Mouse (Mus musculus): ENCODE data around the gene Zfp987.
"Not testable (repeated sequence)": the region's sequence is repeated elsewhere in the genome, so short reads cannot be mapped to it uniquely, and the experiment has no call there.

Gene Zfp987

DNA sequence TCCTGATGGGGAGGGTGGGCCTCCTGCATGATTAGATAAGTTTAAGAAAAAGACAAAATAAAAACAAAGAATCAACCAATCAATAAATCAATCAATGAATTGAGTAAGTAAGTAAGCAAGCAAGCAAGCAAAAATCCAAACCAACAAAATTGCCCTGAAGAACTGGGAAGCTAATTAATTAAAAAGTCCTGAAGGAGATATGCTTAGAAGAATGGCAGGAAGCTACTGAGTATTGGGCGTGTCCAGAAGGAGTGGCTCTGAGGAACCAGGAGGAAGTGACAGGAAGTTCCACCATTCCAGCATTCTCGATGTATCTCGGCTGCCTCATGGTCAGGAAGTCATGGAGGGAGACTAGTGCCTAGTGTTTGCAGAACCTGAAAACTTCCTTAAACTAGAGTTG, at the start of gene Zfp987:
Gene Zfp987, plus strand, starts transcription at position 301 of the 400 bp plus-strand sequence.
- DNase-seq (ENCODE audit: low read depth): not testable (repeated sequence)

DNA sequence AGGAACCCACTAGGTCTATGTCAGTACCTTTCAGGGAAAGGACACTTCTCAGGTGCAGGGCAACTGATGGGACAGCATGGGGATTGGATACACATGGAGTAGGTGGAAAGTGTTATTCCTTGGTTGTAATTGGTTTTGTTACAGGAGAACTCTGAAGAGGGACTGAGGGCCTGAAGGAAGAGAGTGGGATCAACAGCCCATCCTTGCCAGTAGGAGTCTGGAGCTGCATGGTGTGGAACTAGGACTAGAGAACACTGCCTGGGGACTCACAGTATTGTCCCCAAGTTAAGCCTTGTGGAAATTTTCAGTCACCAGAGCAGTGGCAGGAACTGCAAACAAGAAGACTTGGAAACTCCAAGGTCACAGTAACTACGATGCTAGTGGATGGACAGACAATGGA, 44.6 kb upstream of the Zfp987 start:
- DNase-seq (ENCODE audit: low read depth): not testable (repeated sequence)

DNA sequence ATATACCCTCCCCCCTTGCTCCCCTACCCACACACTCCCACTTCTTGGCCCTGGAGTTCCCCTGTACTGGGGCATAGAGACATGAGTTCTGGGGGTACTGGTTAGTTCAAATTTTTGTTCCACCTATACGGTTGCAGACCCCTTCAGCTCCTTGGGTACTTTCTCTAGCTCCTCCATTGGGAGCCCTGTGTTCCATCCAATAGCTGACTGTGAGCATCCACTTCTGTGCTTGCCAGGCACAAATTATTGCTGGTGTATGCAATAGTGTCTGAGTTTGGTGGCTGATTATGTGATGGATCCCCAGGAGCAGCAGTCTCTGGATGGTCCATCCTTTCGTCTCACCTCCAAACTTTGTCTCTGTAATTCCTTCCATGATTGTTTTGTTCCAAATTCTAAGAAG, 43.7 kb upstream of the Zfp987 start:
- DNase-seq (ENCODE audit: low read depth): not testable (repeated sequence)

DNA sequence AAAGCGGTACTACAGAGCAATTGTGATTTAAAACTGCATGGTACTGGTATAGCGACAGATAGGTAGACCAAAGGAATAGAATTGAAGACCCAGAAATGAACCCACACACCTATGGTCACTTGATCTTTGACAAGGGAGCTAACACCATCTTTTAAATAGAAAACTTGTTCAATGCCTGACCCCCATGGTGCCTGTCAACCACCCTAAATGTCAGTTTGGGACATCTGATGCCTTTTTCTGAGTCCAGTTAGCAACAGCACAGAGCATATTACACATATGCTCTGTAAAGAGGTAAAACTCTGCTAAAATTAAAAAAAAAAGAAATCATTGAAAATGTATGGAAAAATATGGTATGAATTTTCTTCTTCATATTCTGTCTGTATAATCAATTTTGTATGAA, 41.8 kb upstream of the Zfp987 start:
- no peak for DNase-seq (ENCODE audit: low read depth)

DNA sequence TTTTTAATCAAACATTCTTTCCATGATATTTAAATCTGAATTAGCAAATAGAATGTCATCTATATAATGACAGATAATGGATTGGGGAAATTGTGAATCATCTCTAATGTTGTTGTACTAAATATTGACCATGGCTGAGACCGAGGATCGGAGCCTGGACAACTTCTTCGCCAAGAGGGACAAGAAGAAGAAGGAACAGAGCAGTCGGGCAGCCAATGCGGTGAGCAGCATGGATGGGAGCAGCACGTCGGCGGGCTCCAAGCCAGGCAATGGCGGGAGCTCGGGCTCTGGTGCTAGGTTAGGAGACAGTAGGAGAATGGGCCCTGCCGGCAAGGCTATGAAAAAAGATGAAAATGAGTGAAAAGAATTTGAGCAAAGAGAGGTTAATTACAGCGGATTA, 38.5 kb upstream of the Zfp987 start:
- not testable (repeated sequence) for DNase-seq (ENCODE audit: low read depth)

DNA sequence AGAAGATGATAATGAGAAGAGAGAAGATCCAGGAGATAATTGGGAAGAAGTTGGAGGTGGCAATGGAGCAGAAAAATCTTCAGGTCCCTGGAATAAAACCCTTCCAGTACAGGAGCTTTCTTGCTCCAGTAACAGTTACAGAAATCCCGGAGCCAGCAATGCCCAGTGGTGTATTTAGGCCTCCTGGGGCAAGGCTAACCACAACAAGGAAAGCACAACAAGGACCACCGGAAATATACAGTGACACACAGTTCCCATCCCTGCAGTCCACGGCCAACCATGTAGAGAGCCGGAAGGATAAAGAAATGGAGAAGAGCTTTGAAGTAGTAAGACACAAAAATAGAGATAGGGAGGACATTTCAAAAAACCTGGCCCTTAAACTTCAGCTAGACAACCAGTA, 38.0 kb upstream of the Zfp987 start:
- not testable (repeated sequence) for DNase-seq (ENCODE audit: low read depth)

DNA sequence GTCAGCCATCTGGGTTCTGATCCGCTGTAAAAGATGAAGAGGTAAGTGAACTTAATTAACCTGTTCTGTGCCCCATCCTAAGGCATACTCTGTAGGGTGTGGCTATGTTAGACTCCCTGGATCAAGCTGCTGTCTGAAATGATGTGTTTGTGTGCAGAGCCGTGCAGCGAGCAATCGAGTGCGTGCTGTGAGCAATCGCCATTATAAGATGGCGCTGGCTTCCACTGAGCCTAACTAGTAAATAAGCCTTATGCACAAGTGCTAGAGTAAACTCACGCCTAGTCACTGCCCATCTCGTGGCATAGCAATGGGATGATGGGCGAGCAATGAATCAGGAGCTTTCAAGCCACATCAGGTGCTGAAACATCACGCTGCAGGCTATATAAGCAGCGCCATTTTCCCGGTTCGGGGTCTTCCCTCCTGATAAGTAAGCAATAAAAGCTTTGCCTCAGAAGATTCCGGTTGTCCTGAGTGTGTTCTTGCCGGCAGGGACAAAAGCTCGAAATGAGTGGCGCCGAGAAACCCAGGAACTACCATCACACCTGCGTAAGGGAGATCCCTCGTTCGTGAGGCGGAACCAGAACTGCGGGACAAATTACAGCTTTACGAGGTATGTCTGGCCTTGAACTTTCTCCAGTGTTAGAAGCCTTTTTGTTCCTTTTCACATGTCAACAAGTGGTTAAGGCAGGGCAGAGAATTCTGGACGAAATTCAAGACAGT, 37.0 kb upstream of the Zfp987 start:
- not testable (repeated sequence) for DNase-seq (ENCODE audit: low read depth)

DNA sequence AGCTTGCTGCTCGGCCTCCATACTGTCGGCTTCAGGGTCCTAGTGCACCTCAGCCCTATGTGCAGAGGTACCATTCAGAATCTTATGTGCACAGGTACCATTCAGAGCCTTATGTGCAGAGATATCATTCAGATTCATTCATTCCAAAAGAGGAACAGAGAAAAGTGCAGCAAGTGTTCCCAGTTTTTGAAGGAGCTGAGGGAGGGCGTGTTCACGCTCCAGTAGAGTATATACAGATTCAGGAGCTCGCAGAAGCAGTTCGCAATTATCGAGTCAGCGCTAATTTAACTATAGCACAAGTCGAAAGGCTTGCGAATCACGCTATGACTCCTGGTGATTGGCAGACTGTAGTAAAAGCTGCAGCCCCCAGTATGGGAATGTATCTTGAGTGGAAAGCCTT, 36.0 kb upstream of the Zfp987 start:
- not testable (repeated sequence) for DNase-seq (ENCODE audit: low read depth)

DNA sequence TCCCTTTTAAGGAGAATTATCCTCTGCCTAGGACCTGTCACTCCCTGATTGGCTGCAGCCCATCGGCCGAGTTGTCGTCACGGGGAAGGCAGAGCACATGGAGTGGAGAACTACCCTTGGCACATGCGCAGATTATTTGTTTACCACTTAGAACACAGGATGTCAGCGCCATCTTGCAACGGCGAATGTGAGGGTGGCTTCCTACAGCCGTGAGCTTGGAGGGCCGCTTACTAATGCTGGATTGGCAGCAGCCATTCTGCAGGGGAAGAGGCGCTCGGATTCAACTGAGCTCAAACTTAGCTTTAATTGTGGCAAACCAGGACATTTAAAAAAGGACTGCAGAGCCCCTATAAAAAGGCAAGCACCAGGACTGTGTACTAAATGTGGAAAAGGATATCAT, 35.1 kb upstream of the Zfp987 start:
- DNase-seq (ENCODE audit: low read depth): not testable (repeated sequence)

DNA sequence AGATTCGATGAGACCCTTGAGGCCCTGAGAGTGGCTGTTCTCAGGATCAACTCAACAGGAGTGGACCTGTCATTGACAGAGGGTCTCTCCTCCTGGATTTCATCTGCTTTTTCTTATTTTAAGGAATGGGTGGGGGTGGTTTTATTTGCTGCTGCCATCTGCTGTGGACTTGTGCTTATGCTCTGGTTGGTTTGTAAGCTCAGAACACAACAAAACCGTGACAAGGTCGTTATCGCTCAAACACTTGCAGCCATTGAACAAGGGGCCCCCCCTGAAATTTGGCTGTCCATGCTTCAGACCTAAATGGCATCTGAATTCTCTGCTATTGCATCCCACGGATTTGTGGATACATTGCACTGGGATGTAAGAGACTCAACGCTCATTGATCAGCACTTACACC, 34.1 kb upstream of the Zfp987 start:
- not testable (repeated sequence) for DNase-seq (ENCODE audit: low read depth)

DNA sequence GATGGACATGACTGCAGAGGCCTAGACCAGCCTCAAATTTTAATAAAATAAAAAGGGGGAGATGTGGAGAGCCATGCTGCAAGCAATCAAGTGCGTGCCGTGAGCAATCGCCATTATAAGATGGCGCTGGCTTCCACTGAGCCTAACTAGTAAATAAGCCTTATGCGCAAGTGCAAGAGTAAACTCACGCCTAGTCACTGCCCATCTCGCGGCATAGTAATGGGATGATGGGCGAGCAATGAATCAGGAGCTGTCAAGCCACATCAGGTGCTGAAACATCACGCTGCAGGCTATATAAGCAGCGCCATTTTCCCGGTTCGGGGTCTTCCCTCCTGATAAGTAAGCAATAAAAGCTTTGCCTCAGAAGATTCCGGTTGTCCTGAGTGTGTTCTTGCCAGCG, 33.5 kb upstream of the Zfp987 start:
- DNase-seq (ENCODE audit: low read depth): not testable (repeated sequence)

DNA sequence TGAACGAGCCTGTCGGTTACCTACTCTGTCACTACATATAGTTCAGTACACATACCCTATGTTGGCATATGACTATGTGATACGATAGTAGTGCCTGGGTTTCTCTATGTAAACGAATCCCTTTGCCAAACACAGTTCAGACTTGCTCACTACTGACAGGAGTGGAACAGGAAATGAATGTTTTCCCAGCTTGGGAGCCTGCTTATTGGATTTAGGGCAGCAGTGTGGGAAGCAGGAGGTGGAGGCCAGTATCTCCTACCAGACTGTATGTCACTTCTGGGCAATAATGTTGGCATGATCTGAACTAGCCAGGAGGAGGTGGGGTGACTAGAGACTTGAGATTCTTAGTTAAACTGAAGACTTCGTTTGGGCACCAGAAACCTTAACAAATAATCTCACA, 32.3 kb upstream of the Zfp987 start:
- not testable (repeated sequence) for DNase-seq (ENCODE audit: low read depth)

DNA sequence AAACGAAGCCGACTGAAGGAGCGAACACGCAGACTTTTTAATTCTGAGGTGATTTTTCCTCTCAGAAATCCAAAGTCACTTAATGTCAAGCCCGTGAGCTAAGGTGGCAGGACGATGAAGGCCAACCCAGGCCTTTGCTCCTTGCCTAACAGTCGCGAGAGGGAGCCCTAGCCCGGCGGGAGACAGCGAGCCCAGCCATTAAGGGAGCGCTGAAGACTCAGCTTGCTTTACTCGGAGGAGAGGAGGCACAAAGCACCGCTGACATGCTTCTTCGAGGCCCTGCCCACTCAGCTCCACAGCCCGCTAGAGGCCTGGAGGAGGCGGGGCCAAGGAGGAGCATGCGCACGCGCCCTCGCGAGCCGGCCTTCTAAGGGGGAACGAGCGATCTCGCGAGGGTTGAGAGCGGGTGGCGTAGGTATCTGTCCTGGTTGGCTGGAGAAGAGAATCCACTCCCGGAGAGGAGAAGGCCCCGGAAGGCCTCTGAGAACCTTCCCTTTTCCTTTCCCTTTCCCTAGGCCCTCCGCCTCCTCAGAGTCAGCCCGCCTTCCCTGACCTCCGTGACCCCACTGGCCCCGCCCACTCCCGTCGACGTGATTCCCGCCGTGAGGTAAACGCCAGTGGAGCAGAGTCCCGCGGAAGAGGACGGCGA, 30.0 kb upstream of the Zfp987 start:
- DNase-seq (ENCODE audit: low read depth): not testable (repeated sequence)

DNA sequence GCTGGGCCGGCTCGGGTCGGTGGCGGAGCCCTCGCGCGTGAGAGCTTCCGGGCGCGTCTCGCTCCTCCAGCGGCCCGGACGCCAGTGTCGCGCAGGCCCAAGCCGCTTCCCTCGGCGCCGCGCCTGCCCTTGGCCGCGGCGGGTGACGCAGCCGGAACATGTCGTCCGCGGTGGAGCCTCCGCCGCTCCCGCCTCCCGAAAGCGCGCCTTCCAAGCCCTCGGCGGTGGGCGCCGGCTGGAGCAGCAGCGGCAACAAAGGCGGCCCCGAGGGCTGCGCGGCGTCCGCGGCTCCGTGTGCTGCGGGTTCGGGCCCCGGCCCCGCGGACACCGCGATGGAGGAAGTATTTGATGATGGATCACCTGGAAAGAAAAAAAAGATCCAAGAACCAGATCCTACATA, 29.5 kb upstream of the Zfp987 start:
- DNase-seq (ENCODE audit: low read depth): not testable (repeated sequence)

DNA sequence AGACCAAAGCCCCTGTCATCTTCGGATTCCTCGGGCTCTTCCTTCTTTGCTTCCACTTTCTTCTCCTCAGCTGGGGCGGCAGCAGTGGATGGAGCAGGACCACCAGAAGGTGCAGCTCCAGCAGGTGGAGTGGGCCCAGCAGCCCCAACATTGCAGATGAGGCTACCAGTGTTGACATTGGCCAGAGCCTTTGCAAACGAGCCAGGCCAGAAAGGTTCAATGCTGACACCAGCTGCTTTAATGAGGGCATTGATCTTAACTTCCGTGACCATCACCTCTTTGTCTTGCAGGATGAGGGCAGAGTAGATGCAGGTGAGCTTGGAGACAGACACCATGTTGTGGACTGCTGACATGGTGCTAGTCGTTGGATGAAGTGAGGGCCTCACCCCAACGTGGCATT, 23.8 kb upstream of the Zfp987 start:
- DNase-seq (ENCODE audit: low read depth): not testable (repeated sequence)

DNA sequence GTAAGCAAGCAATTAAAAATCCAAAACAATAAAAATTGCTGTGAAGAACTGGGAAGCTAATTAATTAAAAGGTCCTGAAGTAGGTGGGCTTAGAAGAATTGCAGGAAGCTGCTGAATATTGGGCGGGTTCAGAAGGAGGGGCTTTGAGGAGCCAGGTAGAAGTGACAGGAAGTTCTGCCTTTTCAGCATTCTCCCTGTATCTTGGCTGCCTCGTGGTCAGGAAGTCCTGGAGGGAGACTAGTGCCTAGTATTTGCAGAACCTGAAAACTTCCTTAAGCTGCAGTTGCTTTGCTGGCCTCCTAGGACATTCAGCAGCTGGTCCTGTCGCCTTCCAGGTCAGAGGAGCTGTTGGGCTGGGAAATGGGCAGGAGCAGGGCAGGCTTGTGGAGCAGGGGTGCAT, 4.3 kb downstream of the Zfp987 start:
- DNase-seq (ENCODE audit: low read depth): not testable (repeated sequence)

DNA sequence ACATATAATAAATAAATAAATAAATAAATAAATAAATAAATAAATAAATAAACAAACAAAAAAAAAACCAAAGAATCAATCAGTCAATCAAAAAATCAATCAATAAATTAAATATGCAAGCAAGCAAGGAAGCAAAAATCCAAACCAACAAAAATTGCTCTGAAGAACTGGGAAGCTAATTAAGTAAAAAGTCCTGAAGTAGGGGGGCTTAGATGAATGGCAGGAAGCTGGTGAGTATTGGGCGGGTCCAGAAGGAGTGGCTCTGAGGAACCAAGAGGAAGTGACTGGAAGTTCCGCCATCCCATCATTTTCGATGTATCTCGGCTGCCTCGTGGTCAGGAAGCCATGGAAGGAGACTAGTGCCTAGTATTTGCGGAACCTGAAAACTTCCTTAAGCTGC, 59.4 kb downstream of the Zfp987 start, which contains the start of gene Zfp600:
Gene Zfp600, plus strand, starts transcription at position 301 of the 400 bp plus-strand sequence.
- not testable (repeated sequence) for DNase-seq (ENCODE audit: low read depth)

DNA sequence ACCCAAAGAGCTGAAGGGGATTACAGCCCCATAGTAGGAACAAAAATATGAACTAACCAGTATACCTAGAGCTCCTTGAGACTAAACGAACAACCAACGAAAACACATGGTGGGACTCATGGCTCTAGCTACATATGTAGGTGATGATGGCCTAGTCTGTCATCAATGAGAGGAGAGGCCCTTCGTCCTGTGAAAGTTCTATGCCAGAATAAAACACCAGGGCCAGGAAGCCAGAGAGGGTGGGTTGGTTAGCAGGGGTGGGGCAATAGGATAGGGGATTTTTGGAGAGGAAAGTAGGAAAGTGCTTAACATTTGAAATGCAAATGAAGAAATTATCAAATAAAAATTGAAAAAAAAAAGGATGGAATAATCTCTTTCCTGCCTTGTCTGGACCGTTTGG, 65.8 kb downstream of the Zfp987 start:
- not testable (repeated sequence) for DNase-seq (ENCODE audit: low read depth)

DNA sequence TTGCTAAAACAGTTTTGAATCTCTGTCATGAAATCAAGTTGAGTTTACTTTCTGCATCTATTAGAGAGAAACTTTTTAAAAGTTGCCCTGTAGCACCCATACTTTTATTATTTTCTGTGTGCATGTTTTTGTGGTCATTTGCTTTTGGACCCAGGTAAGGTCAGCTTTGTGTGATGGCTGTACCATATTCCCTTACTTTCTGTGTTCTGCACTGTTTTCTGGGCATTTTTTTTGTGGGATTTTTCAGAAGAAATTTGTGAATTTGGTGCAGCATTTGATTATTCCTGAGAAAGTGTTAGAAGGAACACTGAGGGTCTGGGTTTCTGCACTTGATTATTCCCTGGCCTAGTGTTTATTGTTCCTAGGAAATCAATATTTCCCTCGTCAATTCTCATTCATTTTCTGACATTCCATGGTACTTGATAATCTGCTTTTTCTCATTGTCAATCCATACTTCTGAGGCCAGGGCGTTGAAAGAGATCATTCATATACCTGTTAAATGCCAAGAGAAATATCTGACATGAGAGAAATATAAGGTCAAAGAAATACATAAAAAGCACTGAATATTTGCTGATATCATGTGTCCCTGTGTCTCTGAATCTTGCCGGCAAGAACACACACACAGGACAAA, 70.2 kb downstream of the Zfp987 start:
- not testable (repeated sequence) for DNase-seq (ENCODE audit: low read depth)

DNA sequence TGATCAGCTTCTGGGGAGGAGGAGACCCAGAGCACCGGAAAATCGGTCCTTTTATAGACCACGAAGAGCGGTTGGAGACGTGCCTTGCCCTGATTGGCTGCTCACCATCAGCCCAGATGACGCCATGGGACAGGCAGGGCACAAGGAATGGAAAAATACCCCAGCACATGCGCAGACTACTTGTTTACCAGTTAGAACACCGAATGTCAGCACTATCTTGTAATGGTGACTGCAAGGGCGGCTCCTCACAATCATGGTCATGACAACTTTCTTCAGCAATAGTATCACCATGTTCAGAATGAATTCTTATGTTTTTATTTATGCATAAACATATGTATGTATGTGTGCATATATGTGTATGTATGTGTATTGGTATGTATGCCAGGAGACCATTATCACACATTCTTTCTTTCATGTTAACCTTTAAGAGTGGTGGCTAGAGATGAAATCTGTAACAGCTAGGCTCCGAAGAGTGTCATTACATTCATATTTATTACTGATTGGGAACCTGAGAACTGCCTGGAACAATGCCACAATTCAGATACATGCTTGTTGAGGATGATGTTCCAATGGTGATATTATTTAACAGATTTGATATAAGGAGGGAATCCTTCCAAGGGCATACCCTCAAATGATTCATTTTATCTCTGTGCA, 70.9 kb downstream of the Zfp987 start:
- DNase-seq (ENCODE audit: low read depth): not testable (repeated sequence)

DNA sequence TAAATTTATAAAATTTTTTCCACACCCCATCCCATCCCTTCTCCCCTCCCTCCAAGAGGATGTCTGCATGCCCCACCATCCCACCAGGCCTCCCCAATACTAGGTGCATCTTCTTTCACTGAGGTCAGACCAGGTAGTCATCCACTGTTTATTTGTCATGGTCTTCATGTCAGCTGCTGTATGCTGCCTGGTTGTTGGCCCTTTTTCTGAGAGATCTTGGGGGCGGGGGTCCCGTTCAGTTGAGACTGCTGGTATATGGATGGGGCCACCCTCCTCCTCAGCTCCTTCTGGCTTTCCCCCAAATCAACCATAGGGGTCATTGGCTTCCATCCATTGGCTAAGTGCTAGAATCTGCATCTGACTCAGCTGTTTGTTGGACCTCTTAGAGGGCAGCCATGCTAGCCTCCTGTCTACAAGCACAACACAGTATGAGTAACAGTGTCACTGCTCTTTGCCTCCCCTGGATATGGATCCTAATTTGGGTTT, 71.7 kb downstream of the Zfp987 start:
- not testable (repeated sequence) for DNase-seq (ENCODE audit: low read depth)

Data from c-Kit-positive CD71-negative TER-119-negative erythroid progenitor cells, embryonic 14.5 days (primary cell).